In genomic region chr12:36214389-36215148, GRCm38 (mm10) we compare ENCODE assay signal across 14 mouse cellular contexts. TPM values are rescaled to one million over a fixed set of nuclear protein-coding genes. Genes with fewer than 3 reads are reported as not detected.
DNase-seq lines count a peak whose midpoint lies in the region; ATAC-seq lines count a peak whose summit lies in the region.
"Had no signal": no experiment of that assay in that cellular context is flagged by ENCODE, and none has a peak within 500 bp of the region (broad histone marks: within the 10 kb centered on the region; RNA-seq: fewer than 3 reads in every experiment).

No protein-coding gene starts in this region.

- H3K4me1 ChIP-seq in forebrain, embryonic 13.5 days, result no peaks in the 10 kb centered on the region
- H3K4me1 ChIP-seq in neural tube, embryonic 15.5 days, result no peaks in the 10 kb centered on the region

- H3K4me2 ChIP-seq in forebrain, embryonic 13.5 days, result no peak overlapping the region
- no peak overlapping the region for H3K4me2 ChIP-seq in neural tube, embryonic 15.5 days
- H3K4me2 ChIP-seq: embryonic facial prominence, embryonic 13.5 days; limb, embryonic 15.5 days had no signal

- H3K36me3 ChIP-seq in forebrain, embryonic 13.5 days (ENCODE audit: poor library complexity, severe bottlenecking), result no peaks in the 10 kb centered on the region
- no peaks in the 10 kb centered on the region for H3K36me3 ChIP-seq in neural tube, embryonic 15.5 days
- H3K36me3 ChIP-seq: embryonic facial prominence, embryonic 13.5 days; limb, embryonic 15.5 days had no signal

- H3K27me3 ChIP-seq in forebrain, embryonic 13.5 days, result no peaks in the 10 kb centered on the region
- no peaks in the 10 kb centered on the region for H3K27me3 ChIP-seq in neural tube, embryonic 15.5 days (replicated peaks)
- H3K27me3 ChIP-seq: limb, embryonic 15.5 days had no signal

- WGBS in forebrain, embryonic 13.5 days, result 55% methylated on average over 8 of the region's 8 CpGs
- 39% methylated on average over 8 of the region's 8 CpGs for WGBS in neural tube, embryonic 15.5 days

- no peaks in the 10 kb centered on the region for H3K9me3 ChIP-seq in forebrain, embryonic 13.5 days (replicated peaks)
- no peaks in the 10 kb centered on the region for H3K9me3 ChIP-seq in neural tube, embryonic 15.5 days (replicated peaks)
- H3K9me3 ChIP-seq: embryonic facial prominence, embryonic 13.5 days; limb, embryonic 15.5 days; megakaryocyte, embryonic 14.5 days had no signal

- no peak overlapping the region for H3K9ac ChIP-seq in forebrain, embryonic 13.5 days
- no peak overlapping the region for H3K9ac ChIP-seq in neural tube, embryonic 15.5 days (replicated peaks)
- H3K9ac ChIP-seq: embryonic facial prominence, embryonic 13.5 days; limb, embryonic 15.5 days had no signal

- intact Hi-C loops in gastrocnemius, postnatal 36 days (cut with DNase I), result loop anchor here (10.0 kb wide), 1 partner anchor 460 kb away; no protein-coding TSS in a partner anchor

- ATAC-seq in forebrain, embryonic 13.5 days, result peak; percentile 60
- peak; percentile 5 for ATAC-seq in inflammation-experienced regulatory T-cells, adult 6 months
- ATAC-seq in neural tube, embryonic 15.5 days (ENCODE audit: low FRiP score), result peak; percentile 57; the same call in 1 of the 2 replicates

- no peak overlapping the region for H3K27ac ChIP-seq in forebrain, embryonic 13.5 days
- no peak overlapping the region for H3K27ac ChIP-seq in neural tube, embryonic 15.5 days (replicated peaks)
- H3K27ac ChIP-seq: embryonic facial prominence, embryonic 13.5 days; limb, embryonic 15.5 days had no signal

- peak; percentile 14 for DNase-seq in lung, postnatal 25 days (ENCODE audit: low spot score)
- no peak for DNase-seq in lung, postnatal 14 days
- DNase-seq in gastrocnemius, postnatal 36 days, result no peak
- no peak for DNase-seq in layer of hippocampus, adult 11-12 months (ENCODE audit: low spot score)

- H3K4me3 ChIP-seq in forebrain, embryonic 13.5 days, result no peak overlapping the region
- no peak overlapping the region for H3K4me3 ChIP-seq in neural tube, embryonic 15.5 days (replicated peaks)
- H3K4me3 ChIP-seq: embryonic facial prominence, embryonic 13.5 days; limb, embryonic 15.5 days; megakaryocyte, embryonic 14.5 days had no signal

RNA-seq across cellular contexts. Expression of gene Lrrc72, which starts 38.6 kb away (rescaled TPM):
- polyA plus RNA-seq in forebrain, embryonic 13.5 days (2015; fragmentation: Nextera tagmentation; extraction: Ambion mirVana), result not detected in 2 replicates
- polyA plus RNA-seq in inflammation-experienced regulatory T-cells, adult 6 months (2017; shearing (Covaris generic)), result under 1 TPM in 1 of 3 experiments, not detected in 2; 0.54 TPM
- polyA plus RNA-seq in neural tube, embryonic 15.5 days (2015; fragmentation: Nextera tagmentation; extraction: Ambion mirVana), result not detected in 2 replicates
- not detected for total RNA-seq in gastrocnemius, postnatal 36 days (2021)
- total RNA-seq: gastrocnemius, postnatal 10 days; layer of hippocampus, postnatal 25 days had no signal
- polyA plus RNA-seq: embryonic facial prominence, embryonic 13.5 days; heart, embryonic 16.5 days; limb, embryonic 15.5 days; stomach, embryonic 14.5 days had no signal

RNA-seq across cellular contexts. Expression of gene Bzw2, which starts 56.7 kb away (rescaled TPM):
- polyA plus RNA-seq in forebrain, embryonic 13.5 days (2015; fragmentation: Nextera tagmentation; extraction: Ambion mirVana), result 399 and 418 TPM in 2 replicates
- polyA plus RNA-seq in inflammation-experienced regulatory T-cells, adult 6 months (2017; shearing (Covaris generic)), result 100 to 1,000 TPM; 133 to 204 (median 162) TPM
- 346 and 378 TPM in 2 replicates for polyA plus RNA-seq in neural tube, embryonic 15.5 days (2015; fragmentation: Nextera tagmentation; extraction: Ambion mirVana)
- total RNA-seq in gastrocnemius, postnatal 36 days (2021), result 100 to 1,000 TPM in 1 of 2 experiments, 10 to 100 TPM in 1; 98.9 to 109 TPM

RNA-seq across cellular contexts. Expression of gene Ankmy2, which starts 57.7 kb away (rescaled TPM):
- polyA plus RNA-seq in forebrain, embryonic 13.5 days (2015; fragmentation: Nextera tagmentation; extraction: Ambion mirVana), result 41.4 and 42.5 TPM in 2 replicates
- 10 to 100 TPM; 37.6 to 51.3 (median 47.3) TPM for polyA plus RNA-seq in inflammation-experienced regulatory T-cells, adult 6 months (2017; shearing (Covaris generic))
- 73.9 and 80.3 TPM in 2 replicates for polyA plus RNA-seq in neural tube, embryonic 15.5 days (2015; fragmentation: Nextera tagmentation; extraction: Ambion mirVana)
- 1 to 10 TPM; 5.6 to 6.6 TPM for total RNA-seq in gastrocnemius, postnatal 36 days (2021)

Comparison
In these comparisons a context has a peak if more than half of its experiments do, and no peak if none do; other contexts are left out.
1. ATAC-seq: peak in every context shown above with its lines; median percentile 60 in forebrain, embryonic 13.5 days; 57 in neural tube, embryonic 15.5 days; 5 in inflammation-experienced regulatory T-cells, adult 6 months.